Mouse (Mus musculus) MEL (cell line): ENCODE measurements around the gene Cse1l. TPM values are rescaled to one million over a fixed set of nuclear protein-coding genes. Genes with fewer than 3 reads are reported as not detected.

Source experiments
- DNase-seq: peaks from one replicate; pipeline ENCODE4 v3.0.0; 2011; ENCODE audit warnings: low read depth, low spot score
- H3K27ac ChIP-seq: 2 replicates; pipeline ENCODE4 v1.5.1; 2012; ENCODE audit warnings: low read depth, mild to moderate bottlenecking, control low read depth, low read length, moderate library complexity; ENCODE audit not compliant: control insufficient read depth
- H3K27me3 ChIP-seq, 2 experiments: fragments of 150-350 bp in 1 of 2; sonication (generic) in 1 of 2; 2 replicates each; pipeline ENCODE4 v1.6.1; 2012; ENCODE audit warnings: low read length in 2 of 2, mild to moderate bottlenecking in 2 of 2, improper control_type of control experiment in 1 of 2, moderate library complexity in 1 of 2; ENCODE audit not compliant: insufficient read depth in 2 of 2, control insufficient read depth in 1 of 2
- H3K36me3 ChIP-seq, 2 experiments: 2 replicates each; pipeline ENCODE4 v1.6.1; 2012 to 2014; ENCODE audit warnings: low read length in 2 of 2, improper control_type of control experiment in 1 of 2, inconsistent platforms in 1 of 2, mild to moderate bottlenecking in 1 of 2; ENCODE audit not compliant: insufficient read depth in 2 of 2, control insufficient read depth in 1 of 2
- H3K4me1 ChIP-seq, 2 experiments: fragments of 150-350 bp in 1 of 2; sonication (generic) in 1 of 2; 2 replicates each; pipeline ENCODE4 v1.6.1; 2012; ENCODE audit warnings: low read length in 2 of 2, improper control_type of control experiment in 1 of 2, mild to moderate bottlenecking in 1 of 2; ENCODE audit not compliant: insufficient read depth in 2 of 2, control insufficient read depth in 1 of 2
- H3K4me3 ChIP-seq, 2 experiments: fragments of 150-350 bp in 1 of 2; sonication (generic) in 1 of 2; 2 replicates each; pipeline ENCODE4 v1.5.1; 2012; ENCODE audit warnings: low read depth in 2 of 2, low read length in 2 of 2, mild to moderate bottlenecking in 2 of 2, moderate library complexity in 2 of 2, control low read depth in 1 of 2, improper control_type of control experiment in 1 of 2; ENCODE audit not compliant: control insufficient read depth in 1 of 2, insufficient read depth in 1 of 2
- H3K79me2 ChIP-seq: 2 replicates; pipeline ENCODE4 v1.6.1; 2012; ENCODE audit warnings: mild to moderate bottlenecking, low read length, moderate library complexity; ENCODE audit not compliant: control insufficient read depth, poor library complexity, insufficient read depth
- H3K9ac ChIP-seq: 2 replicates; pipeline ENCODE4 v1.6.1; 2012; ENCODE audit warnings: low read depth, mild to moderate bottlenecking, control low read depth, low read length, moderate library complexity; ENCODE audit not compliant: control insufficient read depth, poor library complexity, severe bottlenecking
- H3K9me3 ChIP-seq: fragments of 150-350 bp; sonication (generic); replicated peaks from 2 replicates; pipeline ENCODE4 v1.6.1; 2012; ENCODE audit warnings: mild to moderate bottlenecking, low read length, improper control_type of control experiment, moderate library complexity; ENCODE audit not compliant: insufficient read depth
- BHLHE40 ChIP-seq: IDR thresholded peaks from 2 replicates; pipeline ENCODE4 v1.6.1; 2012; ENCODE audit warnings: low read depth, mild to moderate bottlenecking, inconsistent platforms, low read length, improper control_type of control experiment, borderline replicate concordance
- CTCF ChIP-seq, 3 experiments: IDR thresholded peaks in 2 of 3; conservative IDR thresholded peaks in 1 of 3; 2 replicates each; pipeline ENCODE4 v1.5.1; 2011 to 2012; ENCODE audit warnings: low read length in 3 of 3, low read depth in 2 of 3, mild to moderate bottlenecking in 2 of 3, improper control_type of control experiment in 1 of 3, inconsistent platforms in 1 of 3, mixed read lengths in 1 of 3, moderate library complexity in 1 of 3; ENCODE audit not compliant: control insufficient read depth in 1 of 3, insufficient read depth in 1 of 3, poor library complexity in 1 of 3, severe bottlenecking in 1 of 3
- E2F4 ChIP-seq: IDR thresholded peaks from 2 replicates; pipeline ENCODE4 v1.6.1; 2011; ENCODE audit warnings: low read depth, low read length, improper control_type of control experiment, borderline replicate concordance
- GABPA ChIP-seq: IDR thresholded peaks from 2 replicates; pipeline ENCODE4 v1.6.1; 2012; ENCODE audit warnings: low read depth, mild to moderate bottlenecking, inconsistent platforms, low read length, improper control_type of control experiment, moderate library complexity
- GATA1 ChIP-seq: IDR thresholded peaks from 2 replicates; pipeline ENCODE4 v1.6.1; 2011; ENCODE audit warnings: low read depth, low read length, improper control_type of control experiment
- HCFC1 ChIP-seq: IDR thresholded peaks from 2 replicates; pipeline ENCODE4 v1.6.1; 2012; ENCODE audit warnings: low read depth, mild to moderate bottlenecking, inconsistent platforms, low read length, improper control_type of control experiment, moderate library complexity
- KAT2A ChIP-seq: conservative IDR thresholded peaks from 2 replicates; pipeline ENCODE4 v1.6.1; 2012; ENCODE audit warnings: low read depth, low read length, improper control_type of control experiment, inconsistent platforms
- MAFK ChIP-seq: IDR thresholded peaks from 2 replicates; pipeline ENCODE4 v1.6.1; 2011; ENCODE audit warnings: low read depth, mild to moderate bottlenecking, low read length, improper control_type of control experiment, borderline replicate concordance
- MAX ChIP-seq: IDR thresholded peaks from 2 replicates; pipeline ENCODE4 v1.6.1; 2011; ENCODE audit warnings: low read length, improper control_type of control experiment
- MAZ ChIP-seq: IDR thresholded peaks from 2 replicates; pipeline ENCODE4 v1.6.1; 2012; ENCODE audit warnings: low read depth, mild to moderate bottlenecking, inconsistent platforms, low read length, improper control_type of control experiment
- MYC ChIP-seq: IDR thresholded peaks from 2 replicates; pipeline ENCODE4 v1.6.1; 2011; ENCODE audit warnings: low read depth, mild to moderate bottlenecking, low read length, improper control_type of control experiment, moderate library complexity
- NELFE ChIP-seq: IDR thresholded peaks from 2 replicates; pipeline ENCODE4 v1.6.1; 2011; ENCODE audit warnings: low read depth, low read length, improper control_type of control experiment
- NRF1 ChIP-seq: IDR thresholded peaks from 2 replicates; pipeline ENCODE4 v1.6.1; 2014; ENCODE audit warnings: low read depth, mild to moderate bottlenecking, inconsistent platforms, low read length, improper control_type of control experiment, moderate library complexity; ENCODE audit not compliant: poor library complexity, insufficient read depth, severe bottlenecking
- RAD21 ChIP-seq: IDR thresholded peaks from 2 replicates; pipeline ENCODE4 v1.6.1; 2011; ENCODE audit warnings: mild to moderate bottlenecking, low read depth, low read length, improper control_type of control experiment
- SMC3 ChIP-seq: IDR thresholded peaks from 2 replicates; pipeline ENCODE4 v1.6.1; 2011; ENCODE audit warnings: low read depth, low read length, improper control_type of control experiment
- TAL1 ChIP-seq: IDR thresholded peaks from 2 replicates; pipeline ENCODE4 v1.6.1; 2012; ENCODE audit warnings: mild to moderate bottlenecking, inconsistent platforms, low read length, moderate library complexity, mixed read lengths
- TBP ChIP-seq: IDR thresholded peaks from 2 replicates; pipeline ENCODE4 v1.8.0; 2011; ENCODE audit warnings: low read depth, low read length, improper control_type of control experiment
- ZC3H11A ChIP-seq: IDR thresholded peaks from 2 replicates; pipeline ENCODE4 v1.6.1; 2012; ENCODE audit warnings: low read depth, mild to moderate bottlenecking, inconsistent platforms, low read length, improper control_type of control experiment
- polyA plus RNA-seq, 2 experiments: library from polyadenylated mRNA; stranded (reverse) in 1 of 2; unstranded in 1 of 2; fragments of >175 nt in 1 of 2; fragments of >200 nt in 1 of 2; gene quantifications; 2 replicates each; pipeline versions ENCODE4 v1.2.1 to v1.2.4; 2012; ENCODE audit warnings: low replicate concordance in 2 of 2, low read depth in 1 of 2; ENCODE audit not compliant: insufficient read length in 2 of 2, insufficient read depth in 1 of 2, missing spikeins in 1 of 2
- total RNA-seq: library from RNA; depleted of rRNA; stranded (reverse); fragments of 300-350 nt; gene quantifications from 2 replicates; pipeline ENCODE4 v1.2.3, GENCODE M21; 2012

The Cse1l gene
- total and polyA plus RNA-seq, 3 experiments = 87.0 to 133 (median 93.3) TPM

GRCm38 (mm10) chr2:166945456-166945855, 39.6 kb downstream of the Cse1l start:
- TF ChIP-seq MYC (no peak), BHLHE40 (no peak), KAT2A (no peak), E2F4 (no peak), HCFC1 (no peak), RAD21 (peak; percentile 49), MAX (peak; percentile 36; the same call in 1 of the 2 replicates), SMC3 (peak; percentile 66), NELFE (no peak), TBP (0 out of 2 replicates have a peak, but pooled peaks have one; percentile 21), CTCF (IDR thresholded peaks at IDR 0.05 in 2 of 3, conservative IDR thresholded peaks at IDR 0.05 in 1 of 3; ENCODE audit: control insufficient read depth in 1 of 3, insufficient read depth in 1 of 3, low read depth in 2 of 3, low read length in 3 of 3, poor library complexity in 1 of 3, severe bottlenecking in 1 of 3) (peak; percentile 54 to 70 (median 57); a peak in 5 of 6 replicates)
- TF ChIP-seq, all 39 proteins: peak for 5
- H3K4me1 ChIP-seq = no peaks in the 10 kb centered on the region
- peak; percentile 72 for DNase-seq

GRCm38 (mm10) chr2:166948246-166948645, 42.4 kb downstream of the Cse1l start:
- TF ChIP-seq ZC3H11A (no peak), TAL1 (no peak), MAFK (no peak), GABPA (no peak), BHLHE40 (no peak), NRF1 (no peak), GATA1 (no peak), MAZ (no peak)
- no peaks in the 10 kb centered on the region for H3K79me2 ChIP-seq
- peaks cover 0 to 30% of the 10 kb centered on the region in 2 experiments; a peak in 2 of 4 replicates for H3K36me3 ChIP-seq
- H3K27ac ChIP-seq = no peak overlapping the region
- H3K27me3 ChIP-seq = no peaks in the 10 kb centered on the region
- no peaks in the 10 kb centered on the region for H3K4me1 ChIP-seq
- no peak overlapping the region for H3K9ac ChIP-seq
- DNase-seq = no peak
- no peak overlapping the region for H3K4me3 ChIP-seq
- H3K9me3 ChIP-seq = no peaks in the 10 kb centered on the region

More at GRCm38 (mm10) chr2:166945456-166945855, 39.6 kb downstream of the Cse1l start:
- H3K4me3 ChIP-seq = no peak overlapping the region
- no peaks in the 10 kb centered on the region for H3K79me2 ChIP-seq
- no peak overlapping the region for H3K9ac ChIP-seq
- no peaks in the 10 kb centered on the region for H3K9me3 ChIP-seq
- H3K27me3 ChIP-seq = no peaks in the 10 kb centered on the region
- H3K27ac ChIP-seq = no peak overlapping the region
- H3K36me3 ChIP-seq = peaks cover 0 to 38% of the 10 kb centered on the region in 2 experiments; a peak in 2 of 4 replicates
